Mouse (Mus musculus): ENCODE results near the gene Slc9b1. TPM values are rescaled to one million over a fixed set of nuclear protein-coding genes. Genes with fewer than 3 reads are reported as not detected.
A peak's percentile ranks its signal among the peaks of the same experiment; 100 is the strongest.

Gene Slc9b1
- total and polyA plus RNA-seq, 3 experiments, result 0.13 to 7.4 (median 0.55) TPM

DNA sequence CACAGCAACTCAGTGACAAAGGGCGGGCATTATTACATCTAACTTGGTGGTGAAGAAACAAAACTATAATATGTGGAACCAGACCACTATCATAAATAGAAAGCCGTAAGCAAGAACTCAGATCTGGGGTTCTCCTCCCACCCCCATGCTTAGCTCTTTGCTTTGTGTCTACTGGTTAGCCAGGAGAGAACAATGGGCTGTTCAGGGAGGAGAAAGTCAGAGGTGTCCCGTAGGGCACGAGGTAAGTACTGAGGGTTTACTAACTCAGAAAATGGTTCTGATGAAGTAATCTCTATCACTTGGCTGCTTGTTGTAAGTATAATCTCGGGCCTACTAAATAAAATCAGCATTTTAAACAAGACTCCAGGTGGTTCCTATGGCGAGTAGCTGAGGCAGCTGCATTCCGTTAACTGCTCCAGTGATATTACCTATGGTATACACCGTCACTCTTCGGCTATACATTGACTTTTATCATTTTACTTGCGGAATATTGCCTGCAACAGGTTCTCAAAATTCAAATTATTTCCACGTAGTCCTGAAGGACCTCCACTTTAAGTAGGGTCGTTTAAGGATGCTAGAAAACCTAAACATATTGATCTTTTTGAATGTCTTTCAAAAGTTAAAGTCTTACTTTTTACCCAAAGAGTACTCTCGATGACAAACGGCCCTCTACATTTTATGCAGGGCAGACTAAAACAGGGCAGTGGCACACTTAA lies 89.2 kb downstream of the Slc9b1 start:
- H3K4me1 ChIP-seq (ENCODE audit: insufficient read depth, low read depth, low read length), result peaks cover 15% of the 10 kb centered on the region
- H3K36me3 ChIP-seq (replicated peaks), result peaks cover 37% of the 10 kb centered on the region
- no peak for ATAC-seq (ENCODE audit: extremely low read depth, insufficient number of reproducible peaks, low FRiP score, poor library complexity, severe bottlenecking)
- no peaks in the 10 kb centered on the region for H3K9me3 ChIP-seq (replicated peaks)
- DNase-seq (ENCODE audit: low spot score), result no peak
- H3K27me3 ChIP-seq (ENCODE audit: insufficient read depth, low read length), result no peaks in the 10 kb centered on the region
- TF ChIP-seq TAL1 (conservative IDR thresholded peaks at IDR 0.05; ENCODE audit: low read depth, low read length), result no peak
- TF ChIP-seq POLR2AphosphoS5 (IDR thresholded peaks at IDR 0.05; ENCODE audit: insufficient replicate concordance, low read depth, low read length), result no peak
- no peak for TF ChIP-seq GATA2 (IDR thresholded peaks at IDR 0.05; ENCODE audit: borderline replicate concordance, low read depth, low read length)
- no peak for TF ChIP-seq GATA1 (IDR thresholded peaks at IDR 0.05; ENCODE audit: borderline replicate concordance, low read length)
- no peak for TF ChIP-seq CTCF (IDR thresholded peaks at IDR 0.05; ENCODE audit: low read depth, low read length)
- peak overlapping the region; percentile 93 for H3K4me3 ChIP-seq (ENCODE audit: low read depth, low read length)

DNA sequence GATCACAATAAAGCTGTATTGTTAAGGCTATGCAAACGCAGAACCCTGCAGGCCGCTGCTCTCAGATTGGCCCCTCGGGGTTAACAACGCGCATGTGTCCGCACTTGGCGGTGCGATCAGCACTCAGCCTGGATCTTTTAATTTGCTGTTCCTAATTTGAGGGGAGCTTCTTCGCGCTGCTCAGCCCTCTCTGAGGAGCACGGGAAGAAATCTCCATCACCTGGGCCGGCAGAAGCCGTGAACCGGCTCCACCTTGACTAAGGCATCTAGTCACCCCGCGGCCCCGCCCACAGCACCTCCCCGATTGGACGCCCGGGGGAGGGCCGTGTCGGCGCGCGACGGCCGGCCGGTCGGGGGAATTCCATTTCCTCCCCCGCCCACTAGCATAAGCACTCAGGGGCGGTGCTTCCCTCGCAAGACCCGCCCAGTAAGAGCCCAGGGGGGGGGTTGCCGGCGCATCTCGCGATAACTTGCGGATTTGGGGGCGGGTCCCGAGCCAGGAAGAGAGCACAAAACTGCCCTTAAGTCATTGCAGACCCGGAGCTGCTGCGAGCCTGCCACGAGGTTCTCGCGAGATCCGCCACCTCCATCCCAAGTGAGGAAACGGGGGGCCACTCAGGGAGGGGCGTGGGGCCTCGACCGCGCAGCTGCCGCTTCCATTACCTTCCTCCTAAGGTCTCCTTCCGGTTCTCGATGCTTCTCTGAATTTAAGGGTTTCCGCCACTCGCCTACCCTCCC lies 90.1 kb downstream of the Slc9b1 start, which contains the start of gene Ube2d3:
Gene Ube2d3 (plus strand): TSS at position 392 of the 738 bp plus-strand sequence.
- ATAC-seq (ENCODE audit: extremely low read depth, insufficient number of reproducible peaks, low FRiP score, poor library complexity, severe bottlenecking), result peak; percentile 86

DNA sequence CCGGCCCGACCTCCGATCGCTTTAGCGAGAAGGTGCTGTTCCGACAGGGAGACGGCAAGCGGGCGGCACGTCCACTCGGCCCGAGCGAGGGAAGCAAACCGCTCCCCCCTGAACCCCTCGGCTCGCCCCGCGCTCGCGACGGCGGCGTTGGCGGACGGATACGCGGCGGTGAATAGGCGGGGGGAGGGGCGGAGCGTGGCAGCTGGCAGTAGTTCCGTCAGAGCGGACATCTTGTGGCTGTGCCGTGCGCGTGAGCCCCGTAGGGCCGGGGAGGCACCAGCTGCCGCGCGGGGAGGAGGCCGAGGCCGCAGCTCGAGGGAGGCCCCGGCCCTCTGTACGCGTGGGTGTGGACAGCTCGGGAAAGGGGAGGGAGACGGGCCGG lies 90.7 kb downstream of the Slc9b1 start:
- Histone ChIP-seq H3K9me3 (replicated peaks) (no peaks in the 10 kb centered on the region), H3K4me3 (ENCODE audit: low read depth, low read length) (peak overlapping the region; percentile 93), H3K4me1 (ENCODE audit: insufficient read depth, low read depth, low read length) (peaks cover 21% of the 10 kb centered on the region), H3K36me3 (replicated peaks) (peaks cover 39% of the 10 kb centered on the region), H3K27me3 (ENCODE audit: insufficient read depth, low read length) (no peaks in the 10 kb centered on the region)
- ATAC-seq (ENCODE audit: extremely low read depth, insufficient number of reproducible peaks, low FRiP score, poor library complexity, severe bottlenecking), result no peak
- peak; percentile 60 for DNase-seq (ENCODE audit: low spot score)
- TF ChIP-seq POLR2AphosphoS5 (IDR thresholded peaks at IDR 0.05; ENCODE audit: insufficient replicate concordance, low read depth, low read length), result no peak
- no peak for TF ChIP-seq GATA2 (IDR thresholded peaks at IDR 0.05; ENCODE audit: borderline replicate concordance, low read depth, low read length)
- no peak for TF ChIP-seq TAL1 (conservative IDR thresholded peaks at IDR 0.05; ENCODE audit: low read depth, low read length)
- TF ChIP-seq GATA1 (IDR thresholded peaks at IDR 0.05; ENCODE audit: borderline replicate concordance, low read length), result no peak
- TF ChIP-seq CTCF (IDR thresholded peaks at IDR 0.05; ENCODE audit: low read depth, low read length), result no peak

More for the DNA sequence above, 90.1 kb downstream of the Slc9b1 start, which contains the start of gene Ube2d3:
- peak; percentile 89 for DNase-seq (ENCODE audit: low spot score)
- H3K4me3 ChIP-seq (ENCODE audit: low read depth, low read length), result peak within 1 kb of the TSS; percentile 93
- peaks cover 17% of the 10 kb centered on the region for H3K4me1 ChIP-seq (ENCODE audit: insufficient read depth, low read depth, low read length)
- H3K9me3 ChIP-seq (replicated peaks), result no peaks in the 10 kb centered on the region
- TF ChIP-seq CTCF (IDR thresholded peaks at IDR 0.05; ENCODE audit: low read depth, low read length) (no peak), GATA1 (IDR thresholded peaks at IDR 0.05; ENCODE audit: borderline replicate concordance, low read length) (no peak), TAL1 (conservative IDR thresholded peaks at IDR 0.05; ENCODE audit: low read depth, low read length) (no peak), POLR2AphosphoS5 (IDR thresholded peaks at IDR 0.05; ENCODE audit: insufficient replicate concordance, low read depth, low read length) (no peak), GATA2 (IDR thresholded peaks at IDR 0.05; ENCODE audit: borderline replicate concordance, low read depth, low read length) (no peak)
- peaks cover 37% of the 10 kb centered on the region for H3K36me3 ChIP-seq (replicated peaks)
- H3K27me3 ChIP-seq (ENCODE audit: insufficient read depth, low read length), result no peaks in the 10 kb centered on the region

DNA sequence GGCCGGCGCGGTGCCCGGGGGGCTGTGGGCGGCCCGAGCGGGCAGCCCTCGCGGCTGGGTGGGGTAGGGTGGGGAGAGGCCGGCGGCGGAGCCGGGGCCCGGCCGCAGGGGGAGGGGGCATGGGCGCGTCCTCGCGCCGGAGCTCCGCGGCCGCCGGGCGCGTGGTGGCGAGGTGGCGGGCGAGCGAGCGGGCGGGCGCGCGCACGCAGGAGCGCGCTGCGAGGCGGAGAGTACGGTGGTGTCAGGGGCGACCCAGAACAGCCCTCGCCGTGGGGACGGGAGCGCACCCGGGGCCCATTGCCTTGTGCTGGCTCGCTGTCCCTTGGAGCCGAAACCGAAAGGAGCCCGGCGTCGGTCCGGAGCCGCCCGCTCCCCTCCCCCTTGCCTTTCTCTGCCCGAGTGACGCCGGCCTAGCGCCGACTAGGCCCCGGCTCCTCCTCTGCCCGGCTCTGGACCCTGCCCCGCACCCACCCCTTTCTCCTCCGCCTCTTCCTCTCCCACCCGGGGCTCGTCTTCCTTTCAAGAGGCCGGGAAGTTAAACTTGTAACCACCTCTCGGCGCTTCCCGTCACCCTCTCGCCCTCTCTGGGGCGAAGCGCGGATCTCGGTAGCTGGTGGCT lies 91.2 kb downstream of the Slc9b1 start:
- Histone ChIP-seq H3K4me3 (ENCODE audit: low read depth, low read length) (peak overlapping the region; percentile 93), H3K36me3 (replicated peaks) (peaks cover 41% of the 10 kb centered on the region), H3K9me3 (replicated peaks) (no peaks in the 10 kb centered on the region), H3K4me1 (ENCODE audit: insufficient read depth, low read depth, low read length) (peaks cover 26% of the 10 kb centered on the region), H3K27me3 (ENCODE audit: insufficient read depth, low read length) (no peaks in the 10 kb centered on the region)
- DNase-seq (ENCODE audit: low spot score) (peak; percentile 62), ATAC-seq (ENCODE audit: extremely low read depth, insufficient number of reproducible peaks, low FRiP score, poor library complexity, severe bottlenecking) (peak; percentile 26)
- TF ChIP-seq TAL1 (conservative IDR thresholded peaks at IDR 0.05; ENCODE audit: low read depth, low read length), result no peak
- TF ChIP-seq GATA2 (IDR thresholded peaks at IDR 0.05; ENCODE audit: borderline replicate concordance, low read depth, low read length), result no peak
- no peak for TF ChIP-seq POLR2AphosphoS5 (IDR thresholded peaks at IDR 0.05; ENCODE audit: insufficient replicate concordance, low read depth, low read length)
- no peak for TF ChIP-seq GATA1 (IDR thresholded peaks at IDR 0.05; ENCODE audit: borderline replicate concordance, low read length)
- TF ChIP-seq CTCF (IDR thresholded peaks at IDR 0.05; ENCODE audit: low read depth, low read length), result no peak

- ATAC-seq (ENCODE audit: extremely low read depth, insufficient number of reproducible peaks, low FRiP score, poor library complexity, severe bottlenecking) (no peak), DNase-seq (ENCODE audit: low spot score) (no peak)
- H3K27me3 ChIP-seq (ENCODE audit: insufficient read depth, low read length), result no peaks in the 10 kb centered on the region
- peaks cover 31% of the 10 kb centered on the region for H3K4me1 ChIP-seq (ENCODE audit: insufficient read depth, low read depth, low read length)
- H3K4me3 ChIP-seq (ENCODE audit: low read depth, low read length), result peak overlapping the region; percentile 93
- peaks cover 37% of the 10 kb centered on the region for H3K36me3 ChIP-seq (replicated peaks)
- no peak for TF ChIP-seq GATA2 (IDR thresholded peaks at IDR 0.05; ENCODE audit: borderline replicate concordance, low read depth, low read length)
- TF ChIP-seq POLR2AphosphoS5 (IDR thresholded peaks at IDR 0.05; ENCODE audit: insufficient replicate concordance, low read depth, low read length), result no peak
- no peak for TF ChIP-seq CTCF (IDR thresholded peaks at IDR 0.05; ENCODE audit: low read depth, low read length)
- TF ChIP-seq GATA1 (IDR thresholded peaks at IDR 0.05; ENCODE audit: borderline replicate concordance, low read length), result no peak
- TF ChIP-seq TAL1 (conservative IDR thresholded peaks at IDR 0.05; ENCODE audit: low read depth, low read length), result no peak
- H3K9me3 ChIP-seq (replicated peaks), result no peaks in the 10 kb centered on the region
These were observed 91.8 kb downstream of the Slc9b1 start for GRCm38 (mm10) chr3:135439651-135440050.

Measured in G1E (cell line).